Mouse (Mus musculus): ENCODE results near the gene Nphp1. TPM values are rescaled to one million over a fixed set of nuclear protein-coding genes. Genes with fewer than 3 reads are reported as not detected.

The Nphp1 gene
- total RNA-seq, 2 experiments from 2014 or later, result 19.0 to 23.6 TPM

- no peak for DNase-seq
- intact Hi-C loops (cut with DNase I), result no loop called here
Measured at GRCm38 (mm10) chr2:127708060-127708459, 80.6 kb downstream of the Nphp1 start.

- DNase-seq, result no peak
- intact Hi-C loops (cut with DNase I), result no loop called here
Measured at GRCm38 (mm10) chr2:127705267-127705666, 83.4 kb downstream of the Nphp1 start.

Other genes starting within 250 kb of the Nphp1 start
- gene Prom2, start 247.4 kb downstream of the Nphp1 start, total RNA-seq (2021), result not detected
- gene Zfp661, start 201.8 kb downstream of the Nphp1 start, total RNA-seq (2021), result 1 to 10 TPM; 2.1 TPM
- 10 to 100 TPM; 81.4 to 91.4 TPM for gene Mrps5, start 201.7 kb downstream of the Nphp1 start, total RNA-seq (2021)
- gene Mal, start 132.2 kb downstream of the Nphp1 start, total RNA-seq (2021), result 1 to 10 TPM; 1.6 to 4.4 TPM
- gene Mall, start 59.0 kb downstream of the Nphp1 start, total RNA-seq (2021), result 1 to 10 TPM; 1.7 to 2.3 TPM
- 100 to 1,000 TPM; 105 to 118 TPM for gene Mtln, start 3.6 kb upstream of the Nphp1 start, total RNA-seq (2021)
- under 1 TPM; 0.17 to 0.26 TPM for gene Bub1, start 43.0 kb upstream of the Nphp1 start, total RNA-seq (2021)
- under 1 TPM; 0.07 to 0.23 TPM for gene Acoxl, start 50.0 kb upstream of the Nphp1 start, total RNA-seq (2021)

All from gastrocnemius, postnatal 36 days (tissue).